Mouse (Mus musculus): Measurements from ENCODE around the gene Ugdh.

GRCm38 (mm10) chr5:65425251-65425650 lies 10.5 kb downstream of the Ugdh start:
- no peak for TF ChIP-seq EP300 (IDR thresholded peaks at IDR 0.05; ENCODE audit: insufficient read depth, low read depth, low read length)
- no peak for TF ChIP-seq CTCF (IDR thresholded peaks at IDR 0.05)
- no peak for TF ChIP-seq POLR2A (IDR thresholded peaks at IDR 0.05; ENCODE audit: insufficient read depth, low read depth, low read length)
